Mouse (Mus musculus) midbrain, embryonic 10.5 days (tissue): ENCODE data around the gene Cdon. TPM values are rescaled to one million over a fixed set of nuclear protein-coding genes. Genes with fewer than 3 reads are reported as not detected.
A peak's percentile ranks its signal among the peaks of the same experiment; 100 is the strongest.

Source experiments
- DNase-seq: peaks from one replicate; pipeline ENCODE4 v3.0.0-alpha.2; 2017; ENCODE audit warnings: low spot score
- H3K27ac ChIP-seq: fragments of 300-500 bp; sonication (generic); replicated peaks from 2 replicates; pipeline ENCODE4 v1.5.1; 2016; ENCODE audit warnings: mild to moderate bottlenecking
- H3K27me3 ChIP-seq: fragments of 300-500 bp; sonication (generic); 2 replicates; pipeline ENCODE4 v1.6.1; 2016; ENCODE audit warnings: low read depth, mild to moderate bottlenecking; ENCODE audit not compliant: poor library complexity, severe bottlenecking
- H3K36me3 ChIP-seq: fragments of 300-500 bp; sonication (generic); 2 replicates; pipeline ENCODE4 v1.6.1; 2016; ENCODE audit warnings: mild to moderate bottlenecking, moderate library complexity
- H3K4me1 ChIP-seq: fragments of 300-500 bp; sonication (generic); 2 replicates; pipeline ENCODE4 v1.6.1; 2016
- H3K4me3 ChIP-seq: fragments of 300-500 bp; sonication (generic); 2 replicates; pipeline ENCODE4 v1.5.1; 2016; ENCODE audit warnings: mild to moderate bottlenecking, moderate library complexity
- H3K9me3 ChIP-seq: fragments of 300-500 bp; sonication (generic); replicated peaks from 2 replicates; pipeline ENCODE4 v1.6.1; 2016; ENCODE audit warnings: mild to moderate bottlenecking
- WGBS: fragments of 180-500 bp; shearing (Covaris S2); methylation state at CpG from one replicate; pipeline ENCODE4 v1.1.7; 2016; 5-methylcytosine and 5-hydroxymethylcytosine counted together
- polyA plus RNA-seq: library from polyadenylated mRNA; unstranded; fragments of >200 nt; fragmentation: Nextera tagmentation; extraction: Ambion mirVana; gene quantifications from 2 replicates; pipeline ENCODE4 v1.2.1, GENCODE M21; 2016

Cdon gene
- polyA plus RNA-seq, 1 experiment from 2014 or later: 10.5 TPM

DNA sequence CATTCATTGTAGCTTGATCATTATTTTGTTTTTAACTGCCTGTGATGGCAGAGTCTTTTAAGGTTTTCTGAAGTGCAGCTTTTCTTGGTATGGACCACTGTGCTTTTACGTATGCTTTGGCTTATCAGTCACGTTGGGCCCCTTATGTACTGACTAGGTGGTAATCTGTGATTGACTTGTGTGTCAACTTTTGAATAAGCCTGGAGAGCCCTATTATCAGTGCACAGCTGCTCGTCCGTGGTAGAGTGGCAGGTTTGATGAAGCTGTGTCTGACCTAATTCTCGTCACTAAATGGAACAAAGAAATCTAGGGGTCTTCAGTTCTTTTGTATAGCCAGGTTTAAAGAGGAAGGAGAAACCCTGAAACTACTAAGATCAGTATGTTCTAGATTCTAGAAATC, 21.5 kb downstream of the Cdon start:
- 6% methylated on average over 5 of the region's 5 CpGs for WGBS
- no peaks in the 10 kb centered on the region for H3K9me3 ChIP-seq
- peaks cover 91% of the 10 kb centered on the region for H3K27me3 ChIP-seq
- peak overlapping the region; percentile 42; the same call in 1 of the 2 replicates for H3K27ac ChIP-seq
- no peak overlapping the region for H3K4me3 ChIP-seq
- DNase-seq: no peak
- peaks cover 66% of the 10 kb centered on the region for H3K4me1 ChIP-seq
- H3K36me3 ChIP-seq: peaks cover 8% of the 10 kb centered on the region; the same call in 1 of the 2 replicates

DNA sequence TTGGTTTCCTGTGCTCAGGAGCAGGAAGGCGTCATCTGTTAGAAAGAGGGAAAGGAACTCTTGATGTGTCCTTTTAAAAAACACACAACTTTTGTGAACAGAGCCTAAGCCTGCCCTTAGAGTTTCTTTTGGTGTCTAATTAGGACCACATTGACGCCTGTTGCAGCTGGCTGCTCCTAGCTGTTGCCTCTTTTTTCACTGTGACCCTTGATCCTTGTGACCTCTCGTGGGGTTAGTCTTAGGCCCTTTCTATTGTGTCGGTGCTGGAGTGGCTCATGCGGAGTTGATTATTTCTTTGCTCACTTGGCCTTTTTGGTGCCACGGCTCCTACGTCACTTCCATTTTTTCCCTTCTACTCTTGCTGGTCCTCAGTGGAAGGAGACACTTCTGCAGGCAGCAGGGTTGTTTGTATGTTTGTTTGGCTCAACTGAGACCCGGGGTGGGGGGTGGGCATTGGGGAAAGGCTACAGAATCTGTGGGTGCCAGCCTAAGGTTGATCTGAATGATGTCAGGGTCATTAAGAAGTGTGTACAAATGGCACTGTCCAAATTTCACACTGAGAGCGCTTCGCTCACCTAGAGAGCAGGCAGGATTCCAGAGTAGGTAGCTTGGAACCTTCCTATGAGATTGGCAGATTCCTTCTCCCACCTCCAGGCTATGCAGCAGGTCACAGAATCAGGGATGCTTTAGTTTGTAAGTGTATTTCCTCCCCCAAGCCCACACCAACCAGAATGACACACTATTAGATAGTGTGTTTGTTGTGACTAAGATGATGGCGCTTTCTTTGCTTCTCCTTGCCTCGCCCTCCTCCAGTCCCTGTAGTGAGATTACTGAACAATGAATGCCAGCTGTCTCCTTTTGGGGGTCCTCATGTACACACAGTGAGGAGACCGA, 22.9 kb downstream of the Cdon start:
- H3K4me3 ChIP-seq: peak overlapping the region; percentile 11; the same call in 1 of the 2 replicates
- peak overlapping the region; percentile 57 for H3K27ac ChIP-seq
- 27% methylated on average over 13 of the region's 13 CpGs for WGBS

DNA sequence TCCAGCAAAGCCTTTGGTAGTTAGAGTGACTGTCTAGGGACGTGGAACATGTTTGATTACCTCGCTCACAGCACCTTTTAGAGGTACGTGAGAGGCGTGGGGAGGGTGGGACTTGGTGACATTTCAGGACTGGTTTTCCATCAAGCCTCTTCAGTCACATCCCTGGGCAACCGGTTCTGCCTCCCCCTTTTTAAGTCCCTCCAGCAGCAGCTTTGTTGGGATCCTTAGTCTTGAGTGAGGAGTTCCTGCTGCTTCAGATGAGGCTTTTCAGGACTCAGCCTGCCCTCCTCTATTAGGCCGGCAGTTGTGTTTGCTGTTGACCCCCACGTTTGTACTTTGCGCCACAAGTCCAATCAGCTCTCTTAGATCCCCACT, 23.6 kb downstream of the Cdon start:
- no peak for DNase-seq

More for the DNA sequence above, 22.9 kb downstream of the Cdon start:
- DNase-seq: peak; percentile 61
- H3K9me3 ChIP-seq: no peaks in the 10 kb centered on the region
- H3K27me3 ChIP-seq: peaks cover 82% of the 10 kb centered on the region
- H3K4me1 ChIP-seq: peaks cover 62% of the 10 kb centered on the region
- peaks cover 10% of the 10 kb centered on the region; the same call in 1 of the 2 replicates for H3K36me3 ChIP-seq

DNA sequence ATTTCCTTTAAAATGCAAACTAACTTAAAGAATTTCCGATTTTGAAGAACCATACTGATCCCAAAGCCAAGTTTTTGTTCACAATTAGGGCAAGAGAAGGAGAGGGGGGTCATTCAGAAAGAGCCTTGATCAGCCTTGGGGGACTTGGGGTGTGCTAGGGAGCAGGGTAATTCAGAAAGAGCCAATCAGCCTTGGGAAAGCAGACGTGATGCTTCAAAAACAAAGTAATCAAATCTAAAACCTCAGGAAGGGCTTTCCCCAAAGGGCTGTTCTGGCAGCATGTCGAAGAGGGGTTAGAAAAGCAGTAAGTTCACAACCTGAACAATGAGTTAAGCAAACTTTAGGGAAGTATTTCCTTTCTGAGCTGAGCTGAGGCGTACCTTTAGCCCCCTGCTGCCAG, 26.0 kb downstream of the Cdon start:
- WGBS: 62% methylated on average over 4 of the region's 4 CpGs
- H3K4me3 ChIP-seq: no peak overlapping the region
- H3K9me3 ChIP-seq: no peaks in the 10 kb centered on the region
- peaks cover 39% of the 10 kb centered on the region for H3K4me1 ChIP-seq
- H3K36me3 ChIP-seq: peaks cover 14% of the 10 kb centered on the region
- no peak for DNase-seq
- peaks cover 60% of the 10 kb centered on the region for H3K27me3 ChIP-seq
- H3K27ac ChIP-seq: no peak overlapping the region

More for the DNA sequence above, 23.6 kb downstream of the Cdon start:
- no peaks in the 10 kb centered on the region for H3K9me3 ChIP-seq
- H3K4me1 ChIP-seq: peaks cover 56% of the 10 kb centered on the region
- 53% methylated on average over 8 of the region's 8 CpGs for WGBS
- peak overlapping the region; percentile 57; the same call in 1 of the 2 replicates for H3K27ac ChIP-seq
- H3K36me3 ChIP-seq: peaks cover 10% of the 10 kb centered on the region; the same call in 1 of the 2 replicates
- H3K27me3 ChIP-seq: peaks cover 75% of the 10 kb centered on the region
- H3K4me3 ChIP-seq: no peak overlapping the region

DNA sequence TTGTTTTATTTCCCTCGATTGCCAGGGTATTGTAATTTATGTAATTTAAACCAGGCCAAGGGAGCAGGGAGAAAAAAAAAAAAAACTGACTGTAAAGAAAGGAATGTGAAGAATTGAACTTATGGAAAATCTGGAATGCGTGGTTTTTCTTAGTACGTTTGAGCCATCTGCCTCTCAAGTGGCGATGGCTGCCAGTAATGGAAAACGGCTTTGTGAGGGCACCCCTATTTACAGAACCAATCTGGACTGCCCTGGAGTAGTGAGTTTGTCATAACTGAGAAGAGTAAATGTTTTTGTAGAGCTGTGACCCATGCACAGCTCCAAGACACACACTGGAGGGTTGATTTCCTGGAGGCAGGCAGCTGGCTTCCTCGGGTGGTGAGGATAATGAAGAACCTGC, 32.4 kb downstream of the Cdon start:
- peaks cover 6% of the 10 kb centered on the region; the same call in 1 of the 2 replicates for H3K27me3 ChIP-seq
- DNase-seq: no peak
- no peak overlapping the region for H3K4me3 ChIP-seq
- H3K36me3 ChIP-seq: peaks cover 70% of the 10 kb centered on the region
- H3K4me1 ChIP-seq: 0 out of 2 replicates have a peak, but pooled peaks cover 3% of the 10 kb centered on the region
- WGBS: 76% methylated on average over 6 of the region's 6 CpGs
- H3K27ac ChIP-seq: no peak overlapping the region
- no peaks in the 10 kb centered on the region for H3K9me3 ChIP-seq

DNA sequence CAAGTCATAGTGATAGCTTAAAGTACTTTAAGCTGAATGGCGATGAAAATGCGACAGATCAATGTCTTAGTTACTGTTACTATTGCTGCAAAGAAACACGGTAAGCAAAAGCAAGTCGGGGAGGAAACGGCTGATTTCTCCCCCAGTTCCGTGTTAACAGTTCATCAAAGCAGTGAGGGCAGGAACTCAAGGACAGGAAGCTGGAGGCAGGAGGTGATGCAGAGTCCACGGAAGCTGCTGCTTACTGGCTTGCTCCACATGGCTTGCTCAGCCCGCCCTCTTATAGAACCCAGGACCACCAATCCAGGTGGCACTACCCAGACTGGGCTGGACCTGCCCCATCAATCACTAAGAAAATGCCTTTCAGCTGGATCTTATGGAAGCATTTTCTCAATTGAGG, 38.7 kb downstream of the Cdon start:
- no peaks in the 10 kb centered on the region for H3K27me3 ChIP-seq
- peaks cover 89% of the 10 kb centered on the region for H3K36me3 ChIP-seq
- no peak overlapping the region for H3K4me3 ChIP-seq
- no peaks in the 10 kb centered on the region for H3K9me3 ChIP-seq
- 91% methylated on average over 8 of the region's 8 CpGs for WGBS
- no peak for DNase-seq
- no peak overlapping the region for H3K27ac ChIP-seq
- H3K4me1 ChIP-seq: no peaks in the 10 kb centered on the region

DNA sequence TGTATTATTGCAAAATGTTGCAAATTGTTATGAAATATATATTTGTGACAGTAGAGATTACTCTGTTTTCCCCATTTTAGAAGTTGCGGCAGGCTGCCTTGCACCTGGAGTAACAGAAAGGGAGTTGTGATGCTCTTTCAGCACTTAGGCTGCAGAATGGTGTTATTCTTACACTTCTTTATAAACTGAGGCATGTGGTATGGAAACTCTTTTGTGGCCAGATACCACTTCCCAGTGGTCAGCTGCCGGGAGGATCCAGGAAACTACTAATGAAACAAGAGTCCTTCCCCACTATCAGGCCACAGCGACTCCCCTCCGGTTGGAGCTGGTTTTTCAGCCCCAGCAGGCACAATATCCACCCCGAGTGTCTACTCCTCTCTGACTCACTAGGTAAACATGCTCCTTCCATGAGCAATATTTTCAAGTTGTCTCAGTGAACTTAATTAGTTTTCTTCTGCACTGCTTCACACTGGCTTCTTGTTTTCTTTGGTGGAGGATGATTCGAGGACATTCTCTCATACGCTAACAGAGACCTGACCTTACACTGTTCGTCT, 46.4 kb downstream of the Cdon start:
- H3K36me3 ChIP-seq: peaks cover 73% of the 10 kb centered on the region
- H3K4me3 ChIP-seq: no peak overlapping the region
- H3K27ac ChIP-seq: no peak overlapping the region
- DNase-seq: no peak
- WGBS: 77% methylated on average over 8 of the region's 8 CpGs
- no peaks in the 10 kb centered on the region for H3K4me1 ChIP-seq
- H3K9me3 ChIP-seq: no peaks in the 10 kb centered on the region
- H3K27me3 ChIP-seq: no peaks in the 10 kb centered on the region

DNA sequence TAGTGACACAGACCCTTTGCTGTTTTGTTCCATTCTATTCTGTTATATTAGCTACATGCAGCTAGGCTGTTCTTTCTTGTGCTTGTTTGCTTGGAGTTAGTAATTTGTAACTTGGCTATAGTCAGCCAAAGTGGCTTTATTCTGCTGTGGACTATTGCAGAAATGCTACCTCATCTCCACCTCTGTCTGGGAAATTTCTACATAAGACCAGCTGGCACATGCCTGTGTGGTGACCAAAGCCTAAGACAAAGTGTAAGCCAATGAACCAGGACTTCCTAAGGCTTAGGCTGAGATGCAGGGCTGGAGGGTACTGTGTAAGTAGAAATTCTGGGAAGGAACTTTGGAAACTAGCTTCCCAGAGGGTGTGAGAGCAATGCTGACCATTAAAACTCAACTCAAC, 48.0 kb downstream of the Cdon start:
- no peak for DNase-seq
- no peaks in the 10 kb centered on the region for H3K9me3 ChIP-seq
- H3K4me3 ChIP-seq: no peak overlapping the region
- no peak overlapping the region for H3K27ac ChIP-seq
- no peaks in the 10 kb centered on the region for H3K27me3 ChIP-seq
- H3K4me1 ChIP-seq: no peaks in the 10 kb centered on the region
- peaks cover 75% of the 10 kb centered on the region for H3K36me3 ChIP-seq

DNA sequence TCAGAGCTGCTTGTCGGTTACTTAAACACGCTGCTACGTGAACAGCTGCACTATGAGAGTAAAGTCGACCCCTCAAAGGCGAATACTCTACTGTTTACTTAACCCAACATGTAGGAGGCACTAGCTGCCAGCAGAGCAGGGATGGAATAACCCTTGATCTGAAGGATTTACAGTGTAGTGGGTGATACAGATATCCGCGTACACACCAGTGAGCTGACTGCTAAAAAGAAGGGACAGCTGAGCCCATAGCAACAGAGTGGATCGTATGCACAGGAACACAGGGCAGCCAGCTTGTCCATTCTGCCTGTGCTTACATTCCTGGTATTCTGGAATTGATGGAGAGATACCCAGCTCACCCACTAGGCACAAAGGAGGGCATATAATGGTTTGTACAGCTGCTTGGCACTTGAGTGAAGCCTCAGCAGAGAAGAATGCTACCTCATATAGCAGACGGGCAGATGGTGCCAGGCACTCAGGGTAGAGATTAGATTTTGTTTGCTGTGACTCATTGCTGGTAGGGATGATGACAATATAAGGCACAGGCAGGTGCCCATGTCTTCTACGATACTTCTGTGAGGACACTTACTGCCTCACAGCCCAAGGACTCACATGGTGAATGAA, 53.3 kb downstream of the Cdon start:
- DNase-seq: no peak
- Histone ChIP-seq H3K4me1 (no peaks in the 10 kb centered on the region), H3K4me3 (no peak overlapping the region), H3K9me3 (no peaks in the 10 kb centered on the region), H3K36me3 (peaks cover 97% of the 10 kb centered on the region), H3K27me3 (no peaks in the 10 kb centered on the region), H3K27ac (no peak overlapping the region)
- whole genome bisulfite sequencing: 92% methylated on average over 10 of the region's 10 CpGs

DNA sequence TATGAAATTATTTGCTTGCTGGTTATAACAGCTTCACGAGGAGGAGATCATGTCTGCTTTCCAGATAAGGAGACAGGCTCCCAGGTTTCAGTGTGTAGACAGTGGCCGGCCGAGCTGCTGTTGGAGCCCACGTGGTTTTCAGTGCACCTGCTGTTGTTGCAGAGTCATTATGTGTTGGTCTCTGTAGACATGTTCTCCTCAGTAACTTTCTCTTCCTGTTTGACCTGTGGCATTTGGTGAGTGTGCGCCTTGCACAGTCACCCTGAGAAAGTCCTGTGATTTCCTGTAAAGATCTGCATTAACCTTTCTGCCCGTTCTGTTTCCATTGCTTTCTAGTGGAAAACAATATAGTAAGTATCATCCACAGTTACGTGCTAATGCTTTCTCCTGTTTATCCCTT, 54.5 kb downstream of the Cdon start:
- H3K4me1 ChIP-seq: no peaks in the 10 kb centered on the region
- no peak overlapping the region for H3K27ac ChIP-seq
- DNase-seq: no peak
- 92% methylated on average over 7 of the region's 7 CpGs for WGBS
- H3K27me3 ChIP-seq: no peaks in the 10 kb centered on the region
- no peaks in the 10 kb centered on the region for H3K9me3 ChIP-seq
- peaks cover 95% of the 10 kb centered on the region for H3K36me3 ChIP-seq
- H3K4me3 ChIP-seq: no peak overlapping the region

DNA sequence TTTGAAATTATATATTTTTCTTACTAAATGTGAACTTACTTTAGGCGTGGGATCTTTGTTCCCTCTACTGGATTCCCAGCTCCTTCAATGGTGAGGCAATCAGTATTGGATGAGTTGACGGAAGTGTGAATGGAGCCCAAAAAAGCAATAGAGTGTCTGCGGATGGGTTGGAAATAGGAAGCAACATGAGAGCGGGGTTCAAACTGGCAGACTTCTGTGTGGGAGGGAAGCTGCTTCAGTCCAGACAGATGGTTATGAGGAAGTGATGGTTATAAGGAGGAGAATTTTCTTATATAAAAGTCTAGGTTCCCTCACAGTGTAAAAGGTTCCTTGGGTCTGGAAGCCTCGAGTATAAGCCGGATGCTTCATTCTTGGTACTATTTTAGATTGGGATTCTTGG, 58.5 kb downstream of the Cdon start:
- 93% methylated on average over 6 of the region's 6 CpGs for WGBS
- no peaks in the 10 kb centered on the region for H3K9me3 ChIP-seq
- H3K27ac ChIP-seq: no peak overlapping the region
- H3K36me3 ChIP-seq: peaks cover 95% of the 10 kb centered on the region
- no peaks in the 10 kb centered on the region for H3K4me1 ChIP-seq
- H3K4me3 ChIP-seq: no peak overlapping the region
- DNase-seq: no peak
- no peaks in the 10 kb centered on the region for H3K27me3 ChIP-seq

DNA sequence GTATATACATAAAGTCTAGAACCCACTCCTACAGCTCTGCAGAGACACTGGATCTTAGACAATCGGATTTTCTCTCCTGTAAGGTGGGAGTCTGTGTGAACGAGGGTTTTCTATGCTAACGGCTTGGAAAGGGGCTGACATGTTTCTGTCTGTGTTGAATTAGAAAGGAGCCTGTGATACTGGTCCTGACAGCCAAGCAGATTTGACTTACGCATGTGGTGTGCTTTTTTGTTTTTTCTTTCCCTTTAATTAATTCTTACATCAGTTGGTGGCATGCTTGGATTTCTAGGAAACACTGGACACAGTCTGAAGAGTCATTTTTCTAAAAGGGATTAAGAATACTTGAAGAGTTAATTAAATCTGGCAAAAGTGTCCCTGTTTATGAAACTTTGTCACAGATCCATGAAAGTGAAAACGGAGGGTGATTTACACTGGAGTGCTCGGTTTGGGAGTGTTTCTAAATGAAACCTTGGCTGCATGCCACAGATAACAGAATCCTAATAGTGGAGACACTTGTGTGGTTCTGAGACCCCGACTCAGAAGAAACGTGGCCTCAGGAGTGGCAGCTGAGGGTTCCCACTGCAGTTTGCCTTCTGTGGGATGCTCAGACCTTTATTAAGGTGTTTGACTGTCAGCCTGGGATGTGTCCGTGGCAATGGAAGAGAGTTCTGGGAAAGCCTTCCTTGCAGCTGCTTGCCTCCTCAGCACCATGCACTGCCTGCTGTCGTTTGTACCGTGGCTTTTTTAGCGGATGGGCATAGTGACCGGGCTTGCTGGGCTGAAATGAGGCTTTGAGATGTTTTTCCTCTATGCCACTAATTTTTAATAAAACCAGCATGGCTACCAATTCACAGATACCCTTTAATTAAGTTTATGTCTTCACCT, 61.3 kb downstream of the Cdon start:
- WGBS: 90% methylated on average over 13 of the region's 13 CpGs
- H3K4me1 ChIP-seq: no peaks in the 10 kb centered on the region

More for the DNA sequence above, 61.3 kb downstream of the Cdon start:
- no peak for DNase-seq
- no peak overlapping the region for H3K4me3 ChIP-seq
- no peaks in the 10 kb centered on the region for H3K9me3 ChIP-seq
- no peaks in the 10 kb centered on the region for H3K27me3 ChIP-seq
- peaks cover 97% of the 10 kb centered on the region for H3K36me3 ChIP-seq
- no peak overlapping the region for H3K27ac ChIP-seq
